Mouse (Mus musculus) limb, embryonic 14.5 days (tissue): Measurements from ENCODE around the gene Fezf1. TPM values are rescaled to one million over a fixed set of nuclear protein-coding genes. Genes with fewer than 3 reads are reported as not detected.

Experiments used
- ATAC-seq: fragments of 200-750 bp; cut with Nextera tagmentation; 2 replicates; pipeline ENCODE4 v1.8.0; 2017; ENCODE audit warnings: low read depth, moderate number of reproducible peaks, moderate TSS enrichment; ENCODE audit not compliant: low FRiP score
- DNase-seq: peaks from one replicate; pipeline ENCODE4 v3.0.0-alpha.2; 2015; ENCODE audit warnings: low spot score
- H3K27ac ChIP-seq: fragments of 300-500 bp; sonication (generic); replicated peaks from 2 replicates; pipeline ENCODE4 v1.5.1; 2014; ENCODE audit warnings: low read depth, mild to moderate bottlenecking, low read length, moderate library complexity, mixed read lengths
- H3K27me3 ChIP-seq: fragments of 300-500 bp; sonication (generic); 2 replicates; pipeline ENCODE4 v1.6.1; 2014; ENCODE audit warnings: low read length, mixed read lengths; ENCODE audit not compliant: control insufficient read depth, insufficient read depth
- H3K36me3 ChIP-seq: fragments of 300-500 bp; sonication (generic); 2 replicates; pipeline ENCODE4 v1.6.1; 2014; ENCODE audit warnings: mild to moderate bottlenecking, low read length, moderate library complexity, mixed read lengths; ENCODE audit not compliant: control insufficient read depth, insufficient read depth
- H3K4me1 ChIP-seq: fragments of 300-500 bp; sonication (generic); 2 replicates; pipeline ENCODE4 v1.6.1; 2014; ENCODE audit warnings: antibody characterized with exemption, low read length, mixed read lengths; ENCODE audit not compliant: control insufficient read depth, insufficient read depth
- H3K4me2 ChIP-seq: fragments of 300-500 bp; sonication (generic); replicated peaks from 2 replicates; pipeline ENCODE4 v1.6.1; 2014; ENCODE audit warnings: low read depth, mild to moderate bottlenecking, low read length, moderate library complexity; ENCODE audit not compliant: severe bottlenecking
- H3K4me3 ChIP-seq: fragments of 300-500 bp; sonication (generic); replicated peaks from 2 replicates; pipeline ENCODE4 v1.5.1; 2014; ENCODE audit warnings: low read length
- H3K9ac ChIP-seq: fragments of 300-500 bp; sonication (generic); 2 replicates; pipeline ENCODE4 v1.6.1; 2014; ENCODE audit warnings: mild to moderate bottlenecking, low read depth, low read length, moderate library complexity; ENCODE audit not compliant: severe bottlenecking
- H3K9me3 ChIP-seq: fragments of 300-500 bp; sonication (generic); 2 replicates; pipeline ENCODE4 v1.6.1; 2016; ENCODE audit warnings: low read length; ENCODE audit not compliant: control insufficient read depth
- POLR2A ChIP-seq: fragments of 200-500 bp; IDR thresholded peaks from 2 replicates; pipeline ENCODE4 v1.8.0; 2012; ENCODE audit warnings: inconsistent platforms, mild to moderate bottlenecking, moderate library complexity, borderline replicate concordance; ENCODE audit not compliant: insufficient read depth, insufficient read length; ENCODE audit errors: extremely low read depth
- WGBS: fragments of 180-500 bp; shearing (Covaris S2); extraction: QIAGEN DNeasy Blood & Tissue Kit; methylation state at CpG from one replicate; pipeline ENCODE4 v1.1.7; 2014; 5-methylcytosine and 5-hydroxymethylcytosine counted together
- polyA plus RNA-seq, 2 experiments: library from polyadenylated mRNA; depleted of rRNA in 1 of 2; stranded (reverse) in 1 of 2; unstranded in 1 of 2; fragments of >200 nt; fragmentation: Nextera tagmentation in 1 of 2; extraction: Ambion mirVana in 1 of 2; gene quantifications; 2 replicates each; pipeline versions ENCODE4 v1.2.1 to v1.2.3; 2012 to 2014

Fezf1 gene
- polyA plus RNA-seq, 2 experiments, result 0.11 TPM; not detected in 1

DNA sequence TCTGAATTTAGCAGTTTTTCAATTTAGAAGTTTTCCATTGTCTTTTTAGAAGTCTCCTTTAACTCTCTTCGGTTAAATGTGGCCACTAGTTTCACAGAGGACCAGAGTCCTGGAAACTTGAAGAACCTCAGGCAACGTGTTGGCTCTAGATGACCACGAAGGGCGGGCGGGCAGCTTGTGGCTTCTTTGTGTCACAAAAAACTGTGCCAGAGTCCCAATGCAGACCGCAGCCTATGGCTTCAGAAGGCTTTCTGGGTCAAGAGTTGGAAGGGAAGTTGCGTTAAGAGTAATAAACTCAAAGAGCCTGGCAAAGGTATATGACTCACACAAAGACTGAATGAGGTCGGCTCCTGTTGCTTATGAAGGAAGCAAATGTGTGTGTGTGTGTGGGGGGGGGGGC, 7.0 kb upstream of the Fezf1 start:
- TF ChIP-seq POLR2A, result no peak
- WGBS, result 2% methylated on average over 8 of the region's 8 CpGs

GRCm38 (mm10) chr6:23254644-23255043, 6.5 kb upstream of the Fezf1 start:
- ATAC-seq (no peak), DNase-seq (no peak)
- Histone ChIP-seq H3K4me3 (no peak overlapping the region), H3K9me3 (no peaks in the 10 kb centered on the region), H3K4me2 (no peak overlapping the region), H3K27ac (no peak overlapping the region), H3K4me1 (peaks cover 6% of the 10 kb centered on the region; the same call in 1 of the 2 replicates), H3K36me3 (no peaks in the 10 kb centered on the region), H3K27me3 (peaks cover 91% of the 10 kb centered on the region), H3K9ac (no peak overlapping the region)
- 2% methylated on average over 11 of the region's 11 CpGs for WGBS
- TF ChIP-seq POLR2A, result no peak

More for the DNA sequence above, 7.0 kb upstream of the Fezf1 start:
- H3K4me3 ChIP-seq, result no peak overlapping the region
- peaks cover 6% of the 10 kb centered on the region for H3K4me1 ChIP-seq
- ATAC-seq (no peak), DNase-seq (no peak)
- H3K36me3 ChIP-seq, result no peaks in the 10 kb centered on the region
- H3K9me3 ChIP-seq, result no peaks in the 10 kb centered on the region
- H3K27me3 ChIP-seq, result peaks cover 91% of the 10 kb centered on the region
- H3K9ac ChIP-seq, result no peak overlapping the region
- no peak overlapping the region for H3K4me2 ChIP-seq
- H3K27ac ChIP-seq, result no peak overlapping the region

GRCm38 (mm10) chr6:23253353-23254311, 5.5 kb upstream of the Fezf1 start:
- H3K4me1 ChIP-seq, result peaks cover 7% of the 10 kb centered on the region; the same call in 1 of the 2 replicates
- no peak for TF ChIP-seq POLR2A
- H3K27ac ChIP-seq, result no peak overlapping the region
- no peak for DNase-seq
- H3K4me3 ChIP-seq, result peak overlapping the region; percentile 19
- no peaks in the 10 kb centered on the region for H3K36me3 ChIP-seq
- H3K4me2 ChIP-seq, result peak overlapping the region; percentile 20; the same call in 1 of the 2 replicates
- no peak for ATAC-seq
- under 1% methylated on average over 42 of the region's 43 CpGs for WGBS
- peaks cover 91% of the 10 kb centered on the region for H3K27me3 ChIP-seq
- no peak overlapping the region for H3K9ac ChIP-seq
- no peaks in the 10 kb centered on the region for H3K9me3 ChIP-seq

DNA sequence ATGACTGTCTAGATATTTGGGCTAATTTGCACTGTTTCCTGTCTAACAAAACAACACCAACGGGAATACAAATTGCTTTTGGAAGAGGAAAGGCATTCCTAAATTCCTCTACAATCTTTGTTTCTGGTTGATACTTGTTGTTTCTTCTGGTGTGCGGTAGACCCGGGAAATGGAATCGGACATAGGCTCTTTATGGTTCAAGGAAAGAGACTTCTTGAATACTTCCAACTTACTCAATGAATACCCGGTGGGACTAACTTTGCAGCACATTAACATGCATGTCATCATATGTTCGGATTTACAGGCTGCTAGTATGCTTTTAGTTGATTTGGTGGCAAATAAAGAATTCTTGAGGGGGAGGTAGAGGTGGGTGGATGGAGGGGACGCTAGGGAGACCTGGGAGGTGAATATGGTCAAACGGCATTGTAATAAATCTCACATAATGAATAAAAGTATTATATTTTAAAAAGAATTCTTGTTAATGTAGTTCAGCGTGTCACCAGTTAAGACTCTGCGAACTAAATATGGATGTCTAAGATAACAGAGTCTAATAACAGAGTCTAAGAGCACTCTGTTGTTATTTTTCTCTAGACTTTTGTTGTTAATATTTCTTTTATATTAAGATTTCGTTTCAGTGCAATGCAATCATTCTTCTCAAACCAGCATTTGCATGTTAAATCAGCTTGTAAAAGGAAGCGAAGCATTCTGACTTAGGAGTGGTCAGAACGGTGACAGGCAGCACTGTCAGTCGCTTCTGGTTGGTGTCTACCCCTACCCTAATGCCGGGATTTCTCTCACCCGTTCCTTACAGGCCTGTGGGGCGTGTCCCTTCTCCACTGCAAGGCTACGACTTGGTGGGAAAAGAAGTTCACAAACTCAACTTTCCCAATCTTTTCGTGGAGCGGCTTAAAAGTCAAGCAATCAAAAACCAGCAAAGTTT, 4.3 kb upstream of the Fezf1 start:
- Histone ChIP-seq H3K27me3 (peaks cover 92% of the 10 kb centered on the region), H3K4me2 (no peak overlapping the region), H3K36me3 (no peaks in the 10 kb centered on the region), H3K27ac (no peak overlapping the region), H3K9me3 (no peaks in the 10 kb centered on the region), H3K4me1 (peaks cover 13% of the 10 kb centered on the region), H3K4me3 (no peak overlapping the region), H3K9ac (no peak overlapping the region)
- TF ChIP-seq POLR2A, result no peak
- no peak for ATAC-seq
- WGBS, result 2% methylated on average over 20 of the region's 20 CpGs
- DNase-seq, result no peak

DNA sequence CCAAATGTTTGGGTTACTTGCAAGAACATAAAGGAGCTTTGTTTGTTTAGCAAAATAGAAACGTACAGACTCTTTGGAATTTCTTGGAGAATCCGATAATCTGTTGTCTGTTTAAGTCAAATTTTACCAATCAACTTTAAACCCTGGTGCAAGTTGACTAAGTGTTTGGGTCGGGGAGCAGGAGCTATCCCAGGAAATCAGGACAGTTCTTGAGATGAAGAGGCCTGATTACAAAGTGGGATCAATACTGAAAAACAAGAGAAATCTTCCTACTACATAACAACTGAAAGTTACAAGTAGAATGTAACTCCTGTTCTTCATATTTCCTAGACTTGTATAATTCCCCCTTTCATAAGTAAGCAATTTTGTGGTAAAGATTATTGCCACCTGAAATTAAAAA, 3.3 kb upstream of the Fezf1 start:
- Histone ChIP-seq H3K27me3 (peaks cover 90% of the 10 kb centered on the region), H3K36me3 (no peaks in the 10 kb centered on the region), H3K9ac (no peak overlapping the region), H3K27ac (no peak overlapping the region), H3K4me3 (no peak overlapping the region), H3K4me2 (no peak overlapping the region), H3K9me3 (no peaks in the 10 kb centered on the region), H3K4me1 (peaks cover 16% of the 10 kb centered on the region)
- ATAC-seq (no peak), DNase-seq (no peak)
- no peak for TF ChIP-seq POLR2A
- 5% methylated on average over 3 of the region's 3 CpGs for WGBS
